Mouse (Mus musculus) embryonic fibroblast, embryonic 13.5 days (primary cell): ENCODE measurements at regions not wholly inside any gene's neighbourhood (a gene's known extent, or its start where the extent isn't known, plus 50 kb on each side); places are given as distances from the start of the nearest gene placed in this dataset.

Source experiments
- CTCF ChIP-seq: IDR thresholded peaks from 2 replicates; pipeline ENCODE4 v1.5.1; 2011; ENCODE audit warnings: mild to moderate bottlenecking, control low read depth, low read length, moderate library complexity, borderline replicate concordance; ENCODE audit not compliant: insufficient read depth
- POLR2A ChIP-seq: IDR thresholded peaks from 2 replicates; pipeline ENCODE4 v1.6.1; 2011; ENCODE audit warnings: low read depth, mild to moderate bottlenecking, control low read depth, low read length, moderate library complexity

DNA sequence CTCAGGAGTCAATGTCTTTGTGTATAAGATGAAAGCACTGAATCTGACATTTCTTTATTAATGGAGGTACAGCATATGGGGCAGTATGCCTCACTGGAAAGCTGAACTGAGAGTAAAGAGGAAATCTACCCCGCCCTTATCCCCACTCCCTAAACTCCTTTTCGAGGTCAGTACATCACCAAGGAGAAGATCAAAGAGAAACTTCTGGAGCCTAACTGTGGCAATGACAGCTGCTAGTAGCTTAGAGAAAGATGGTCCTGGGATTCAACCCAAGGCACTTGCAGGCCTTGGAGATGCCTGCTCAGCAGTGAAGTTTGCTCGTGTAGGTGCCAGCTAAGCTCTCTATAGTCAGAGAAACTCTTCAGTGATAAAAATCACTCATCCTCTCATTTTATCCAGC, 75.8 kb upstream of the Sesn3 start:
- TF ChIP-seq CTCF (no peak), POLR2A (no peak)
